Mouse (Mus musculus) olfactory bulb, adult 2 months (tissue): ENCODE data around the gene Rnf208.

Experiments used
- CTCF ChIP-seq: fragments of 200-500 bp; IDR thresholded peaks from 2 replicates; pipeline ENCODE4 v1.5.1; 2012; ENCODE audit warnings: low read depth, mild to moderate bottlenecking, low read length, moderate library complexity; ENCODE audit not compliant: insufficient read depth
- POLR2A ChIP-seq: fragments of 200-500 bp; IDR thresholded peaks from 2 replicates; pipeline ENCODE4 v1.6.1; 2012; ENCODE audit warnings: mild to moderate bottlenecking, low read depth, low read length, moderate library complexity; ENCODE audit not compliant: insufficient read depth

DNA sequence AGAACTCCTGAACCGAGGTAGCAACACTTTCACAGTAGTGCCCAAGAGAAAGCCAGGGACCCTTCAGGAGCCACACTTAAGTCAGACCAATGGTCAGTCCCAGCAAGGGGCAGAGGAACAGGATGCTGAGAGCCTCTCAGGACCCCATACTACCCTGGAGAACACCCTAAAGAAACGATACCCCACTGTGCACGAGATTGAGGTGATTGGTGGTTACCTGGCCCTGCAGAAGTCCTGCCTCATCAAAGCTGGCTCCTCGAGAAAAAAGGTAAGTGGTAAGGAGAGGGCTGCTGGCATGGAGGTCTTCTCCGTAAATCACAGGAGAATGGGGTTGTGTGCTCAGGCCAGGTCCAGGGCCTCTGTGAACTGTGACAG is 22.2 kb downstream of the Rnf208 start:
- TF ChIP-seq CTCF (no peak), POLR2A (no peak)
